Mouse (Mus musculus) lung, postnatal 25 days (tissue): ENCODE measurements at regions not wholly inside any gene's neighbourhood (a gene's known extent, or its start where the extent isn't known, plus 50 kb on each side); places are given as distances from the start of the nearest gene placed in this dataset.

Source experiments
- DNase-seq: peaks from one replicate; pipeline ENCODE4 v3.0.0; 2022; ENCODE audit warnings: low spot score

GRCm38 (mm10) chr2:167757157-167757780 is 67.6 kb upstream of the Tmem189 start:
- DNase-seq: no peak

DNA sequence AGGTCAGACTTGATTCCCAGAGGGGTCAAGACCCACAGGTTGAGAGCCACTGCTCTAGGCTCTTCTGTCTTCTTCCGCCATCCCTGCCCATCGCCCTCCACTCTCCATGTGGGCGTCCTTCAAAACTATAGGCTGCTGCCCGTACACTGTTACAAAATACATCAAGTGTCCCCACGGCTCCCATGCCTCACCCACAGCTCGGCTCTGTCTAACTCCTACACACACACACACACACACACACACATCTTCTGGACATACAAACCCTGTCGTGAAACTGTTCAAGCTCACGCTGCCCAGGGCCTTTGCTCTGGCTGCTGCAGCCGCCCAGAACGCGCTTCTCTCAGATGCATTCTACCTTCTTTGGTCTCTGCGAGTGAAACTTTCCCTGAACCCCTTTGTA is 67.1 kb upstream of the Tmem189 start:
- DNase-seq: no peak

GRCm38 (mm10) chr2:167754929-167755551 is 65.4 kb upstream of the Tmem189 start:
- no peak for DNase-seq

- peak; percentile 80 for DNase-seq
Observed at GRCm38 (mm10) chr2:167753898-167754297, 64.3 kb upstream of the Tmem189 start.

DNA sequence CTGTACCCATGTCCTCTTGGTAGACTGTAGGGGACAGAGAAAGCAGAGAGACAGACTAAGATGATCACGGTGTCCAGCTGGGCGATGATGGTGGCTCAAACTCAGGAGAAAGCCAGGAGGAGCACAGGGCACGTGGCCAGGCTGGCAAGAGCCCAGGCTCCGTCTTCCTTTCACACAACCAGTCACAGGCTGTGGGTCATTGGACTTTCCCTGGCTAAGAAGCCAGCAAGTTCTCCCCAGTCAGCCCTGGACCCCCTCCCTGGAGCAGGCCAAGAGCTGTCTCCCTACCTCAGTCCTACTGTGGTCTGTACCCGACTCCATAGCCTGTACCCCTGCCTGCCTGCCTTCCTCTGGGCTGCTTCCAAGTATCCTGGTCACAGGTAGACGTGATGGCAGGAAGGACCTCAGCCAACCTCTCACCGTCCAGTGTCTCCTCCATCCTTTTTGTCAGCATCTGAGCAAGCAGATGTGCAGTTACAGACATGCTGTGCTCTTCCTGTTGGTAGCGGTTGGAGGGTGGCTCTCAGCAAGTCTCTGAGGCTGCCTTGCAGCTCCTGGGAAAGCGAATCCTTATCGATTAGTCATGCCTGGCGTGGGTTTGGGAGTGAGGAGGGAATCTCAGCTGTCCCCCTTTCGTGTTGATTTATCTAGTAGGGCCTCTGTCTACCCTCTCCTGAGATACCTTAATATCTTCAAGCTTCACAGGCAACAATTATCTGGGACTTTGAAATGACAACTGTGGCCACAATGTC is 63.4 kb upstream of the Tmem189 start:
- DNase-seq: peak; percentile 51

DNA sequence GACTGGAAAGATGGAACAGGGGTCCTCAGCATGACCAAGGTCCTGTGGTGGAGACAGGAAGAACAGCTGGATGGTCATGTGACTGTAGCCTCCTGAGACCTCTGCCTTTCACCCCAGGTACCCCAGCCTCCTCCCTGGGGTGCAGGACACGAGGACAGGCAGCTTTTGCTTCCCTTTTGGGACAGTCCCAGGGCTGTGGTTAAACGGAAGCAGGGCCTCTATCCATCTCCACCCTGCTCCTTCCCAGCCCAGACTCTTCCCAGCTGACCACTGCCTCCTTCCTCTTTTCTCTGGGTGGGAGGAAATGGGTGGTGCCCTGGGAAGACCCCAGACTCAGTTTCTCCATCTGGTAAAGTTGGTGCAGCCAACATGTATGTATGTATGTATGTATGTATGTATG is 62.0 kb upstream of the Tmem189 start:
- DNase-seq: no peak

DNA sequence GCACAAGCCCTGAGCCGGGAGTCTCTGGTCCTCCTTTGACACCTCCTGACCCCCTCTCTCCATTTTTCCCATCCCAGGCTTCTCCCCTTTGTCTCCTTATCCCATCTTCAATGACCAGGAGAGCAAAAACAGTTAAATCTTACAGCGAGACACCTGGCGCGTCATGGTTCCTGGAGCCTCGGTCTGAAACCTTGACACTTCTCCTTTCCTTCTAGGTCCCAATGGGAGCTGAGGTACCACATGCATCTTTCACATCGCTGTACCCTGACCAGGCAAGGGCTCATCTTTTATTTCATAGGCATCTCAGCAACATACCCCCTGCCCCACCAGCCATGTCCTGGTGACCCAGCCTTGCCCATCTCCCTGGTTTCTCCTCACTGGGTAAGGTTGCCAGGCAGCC is 58.7 kb upstream of the Tmem189 start:
- DNase-seq: no peak

DNA sequence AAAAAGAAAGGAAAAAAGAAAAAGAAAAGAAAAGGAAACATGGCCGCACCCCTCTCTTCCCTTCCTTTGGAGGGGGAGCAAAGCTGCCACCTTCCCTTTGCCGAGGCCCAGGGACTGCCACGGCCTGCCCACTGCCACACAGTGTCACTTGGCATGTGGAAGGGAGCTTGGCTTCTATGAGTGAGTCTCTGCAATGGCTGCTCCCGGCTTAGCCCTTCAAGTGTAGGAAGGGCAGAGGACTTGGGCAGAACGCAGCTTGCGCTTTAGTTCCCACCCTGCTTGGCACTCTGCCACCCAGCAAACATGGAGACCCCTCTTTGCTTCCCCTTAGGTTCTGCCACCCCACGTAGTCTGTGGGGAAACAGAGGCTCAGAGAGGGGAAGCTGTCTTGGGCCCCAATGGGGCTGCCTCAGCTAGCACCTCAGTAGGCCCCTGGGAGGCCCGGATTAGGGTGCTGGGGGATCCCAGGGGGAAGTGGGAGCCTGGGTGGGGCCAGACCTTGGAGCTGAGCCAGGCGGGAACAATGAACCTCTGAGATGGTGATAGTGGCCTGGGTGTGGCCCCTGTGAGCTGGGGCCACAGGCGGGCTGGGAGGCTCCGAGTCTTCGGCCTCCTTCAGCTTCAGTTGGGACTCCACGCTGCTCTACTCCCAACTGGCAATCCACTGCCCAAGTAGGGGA is 57.7 kb upstream of the Tmem189 start:
- no peak for DNase-seq

- DNase-seq: no peak
Observed at GRCm38 (mm10) chr2:167746344-167746743, 56.7 kb upstream of the Tmem189 start.

- no peak for DNase-seq
Observed at GRCm38 (mm10) chr2:167745409-167745808, 55.8 kb upstream of the Tmem189 start.

- DNase-seq: peak; percentile 39
Observed at GRCm38 (mm10) chr2:167744080-167744479, 54.5 kb upstream of the Tmem189 start.

GRCm38 (mm10) chr2:167742479-167742878 is 52.9 kb upstream of the Tmem189 start:
- DNase-seq: no peak

- no peak for DNase-seq
Observed at GRCm38 (mm10) chr2:167740516-167741189, 51.0 kb upstream of the Tmem189 start.
